Mouse (Mus musculus) CD8-positive naive resting alpha-beta T cell, adult 2 months (primary cell): ENCODE measurements around the gene Emp2.

Source experiments
- DNase-seq, 2 experiments: peaks; one replicate each; pipeline ENCODE4 v3.0.0; 2022; ENCODE audit warnings: low read depth in 2 of 2, low spot score in 2 of 2

Emp2 gene

DNA sequence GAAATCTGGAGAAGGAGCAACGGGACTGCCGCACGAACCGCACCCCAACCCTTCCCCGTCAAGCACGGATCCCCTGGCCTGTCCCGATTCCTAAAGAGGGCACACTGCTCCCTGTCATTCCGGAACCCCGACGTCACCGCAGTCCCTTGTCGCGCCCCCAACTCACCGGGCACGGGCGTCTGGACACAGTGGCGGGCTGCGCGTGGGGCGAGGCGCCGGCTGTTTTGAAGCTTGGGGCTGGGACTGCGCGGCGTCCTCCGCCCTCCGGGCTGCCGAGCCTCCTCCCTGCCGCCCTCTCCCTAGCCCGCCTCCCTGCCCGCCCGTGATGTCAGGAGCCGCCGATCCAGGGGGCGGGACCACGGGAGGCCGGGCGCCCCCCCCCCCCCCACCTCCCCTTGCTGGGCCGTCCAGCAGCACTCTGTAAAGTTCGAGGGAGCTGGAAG, at the start of gene Emp2:
Gene Emp2, minus strand, starts transcription at position 323 of the 443 bp plus-strand sequence.
- DNase-seq = no peak

DNA sequence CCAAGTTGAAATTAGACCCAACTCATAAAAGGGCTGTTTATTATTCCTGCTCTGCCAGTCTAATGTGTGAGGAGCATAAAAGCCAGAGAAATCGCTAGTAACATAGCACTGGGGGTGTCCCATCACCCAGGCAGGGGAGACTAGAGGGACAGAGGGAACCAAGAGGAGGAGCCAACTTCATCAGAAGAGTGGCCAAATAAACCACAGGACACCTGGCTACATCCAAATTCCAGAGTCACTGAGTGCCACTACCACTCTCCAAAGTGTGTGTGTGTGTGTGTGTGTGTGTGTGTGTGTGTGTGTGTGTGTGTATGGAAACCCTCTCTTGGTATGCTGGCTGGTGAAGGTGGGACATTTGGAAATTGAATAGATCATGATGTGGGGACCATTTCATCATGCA, 49.3 kb upstream of the Emp2 start:
- no peak for DNase-seq

DNA sequence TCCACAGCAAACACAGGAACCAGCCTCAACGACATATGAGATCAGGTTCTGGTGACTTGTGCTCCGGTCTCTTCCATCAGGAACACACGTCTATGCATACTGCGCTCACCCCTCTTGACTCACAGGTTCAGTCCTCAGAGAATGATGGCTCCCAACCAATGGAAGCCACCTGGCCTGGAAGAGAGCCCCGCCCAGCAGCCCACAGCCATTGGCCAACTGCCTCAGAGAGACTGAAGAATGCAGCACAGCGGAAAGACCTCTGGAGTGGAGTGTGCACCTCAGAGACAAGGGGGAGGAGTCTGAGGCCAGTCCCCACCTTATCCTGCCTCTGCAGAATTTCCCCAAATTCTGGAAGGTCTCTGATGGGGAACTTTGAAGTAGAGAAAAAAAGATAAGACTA, 45.5 kb upstream of the Emp2 start:
- no peak for DNase-seq

DNA sequence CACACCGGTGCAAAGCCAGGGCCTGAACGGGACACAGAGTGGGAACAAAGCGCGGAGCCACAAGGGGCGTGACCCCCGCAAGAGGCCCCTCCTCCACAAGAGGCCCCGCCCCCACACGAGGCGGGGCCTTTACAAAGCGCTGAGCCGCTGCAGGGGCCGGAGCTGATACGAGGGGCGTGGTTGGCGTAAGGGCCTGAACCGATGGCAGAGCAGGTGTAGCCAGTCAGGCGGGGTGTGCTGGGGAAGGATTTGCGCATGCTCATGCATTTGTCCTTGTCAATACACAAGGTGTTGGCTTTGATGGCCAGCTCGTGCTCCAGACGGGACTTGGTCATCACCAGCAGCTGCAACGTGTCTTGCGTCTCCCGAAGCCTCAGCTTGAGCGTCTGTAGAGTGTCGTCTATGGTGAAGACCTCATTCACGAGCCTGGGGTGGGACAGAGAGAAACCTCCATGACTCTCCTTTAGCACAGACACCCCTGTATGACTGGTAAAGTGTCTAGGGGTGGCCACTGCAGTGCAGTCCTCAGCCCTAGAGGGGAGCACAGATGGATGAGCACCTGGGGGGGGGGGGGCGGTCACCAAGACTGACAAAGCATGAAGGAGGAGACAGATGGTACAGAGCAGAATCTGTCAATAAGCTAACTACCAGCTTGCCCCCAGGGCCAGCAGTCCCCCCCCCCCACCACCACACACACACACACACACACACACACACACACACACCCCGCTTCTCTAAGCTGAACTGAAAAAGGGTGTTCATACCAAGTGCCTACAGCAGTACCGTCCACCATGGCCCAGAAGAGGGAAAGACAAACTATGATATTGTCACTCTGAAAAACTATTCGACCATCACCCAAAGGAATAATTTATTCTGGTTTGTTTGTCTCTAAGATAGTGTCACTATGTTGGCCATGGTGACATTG, 44.5 kb upstream of the Emp2 start:
- no peak for DNase-seq

DNA sequence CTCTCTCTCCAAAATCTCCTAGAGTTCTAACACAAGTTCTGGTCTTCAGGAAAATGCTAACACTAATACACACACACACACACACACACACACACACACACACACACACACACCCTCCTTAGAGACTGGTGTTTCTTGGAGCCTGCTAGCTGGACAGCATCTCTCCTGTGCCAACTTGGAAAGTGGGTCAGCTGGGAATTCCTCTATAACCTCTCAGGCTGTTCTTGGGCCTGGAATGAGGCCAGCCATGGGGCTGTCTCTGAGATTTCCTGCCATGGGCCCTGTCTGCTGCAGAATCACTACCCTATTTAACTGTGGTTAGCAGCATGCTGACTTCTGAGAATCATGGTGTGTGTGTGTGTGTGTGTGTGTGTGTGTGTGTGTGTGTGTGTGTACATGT, 41.2 kb upstream of the Emp2 start:
- DNase-seq = no peak

DNA sequence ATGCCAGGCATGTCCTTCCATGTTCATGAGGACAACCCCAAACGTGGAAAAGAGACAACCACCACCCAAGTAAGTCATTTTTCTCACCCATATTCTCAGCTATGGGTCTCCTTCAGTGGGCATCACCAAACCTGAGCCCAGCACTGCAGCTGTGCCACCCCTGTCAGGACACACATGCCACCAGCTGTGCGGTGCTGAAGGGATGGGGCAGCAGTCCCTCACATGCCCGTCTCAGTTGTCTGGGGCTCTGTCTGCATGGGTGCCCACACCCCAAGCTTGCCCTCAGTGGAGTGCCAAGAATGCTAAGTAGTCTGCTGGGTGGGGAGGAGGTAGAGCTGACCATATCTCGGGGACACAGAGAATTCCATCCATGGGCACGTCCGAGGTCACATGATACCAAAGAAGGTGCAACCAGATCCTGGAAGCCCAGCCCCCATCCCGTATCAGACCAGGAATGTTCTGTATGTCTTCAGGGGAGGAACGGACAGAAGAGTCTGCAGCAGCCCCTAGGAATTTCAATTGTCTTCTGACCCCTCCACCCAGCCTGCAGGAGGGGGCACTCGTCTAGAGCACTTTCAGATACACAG, 37.4 kb upstream of the Emp2 start:
- DNase-seq = no peak

DNA sequence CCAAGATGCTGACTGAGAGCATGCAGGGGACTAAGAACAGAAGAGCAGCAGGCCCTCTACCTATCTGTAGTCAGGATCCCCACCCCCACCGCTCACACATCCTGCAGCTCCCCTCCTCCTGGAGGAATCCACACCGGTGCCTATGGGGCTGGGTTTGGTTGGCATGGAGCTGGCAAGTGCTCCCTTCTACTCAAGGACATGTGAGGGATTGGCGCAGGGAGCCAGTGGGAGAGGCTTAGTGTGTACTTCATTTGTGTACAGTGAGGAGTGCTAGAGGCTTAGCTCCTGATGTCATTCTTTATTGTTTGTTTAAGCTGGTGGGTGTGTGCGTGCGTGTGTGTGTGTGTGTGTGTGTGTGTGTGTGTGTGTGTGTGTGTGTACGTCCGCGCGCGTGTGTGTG, 36.1 kb upstream of the Emp2 start:
- DNase-seq = no peak

DNA sequence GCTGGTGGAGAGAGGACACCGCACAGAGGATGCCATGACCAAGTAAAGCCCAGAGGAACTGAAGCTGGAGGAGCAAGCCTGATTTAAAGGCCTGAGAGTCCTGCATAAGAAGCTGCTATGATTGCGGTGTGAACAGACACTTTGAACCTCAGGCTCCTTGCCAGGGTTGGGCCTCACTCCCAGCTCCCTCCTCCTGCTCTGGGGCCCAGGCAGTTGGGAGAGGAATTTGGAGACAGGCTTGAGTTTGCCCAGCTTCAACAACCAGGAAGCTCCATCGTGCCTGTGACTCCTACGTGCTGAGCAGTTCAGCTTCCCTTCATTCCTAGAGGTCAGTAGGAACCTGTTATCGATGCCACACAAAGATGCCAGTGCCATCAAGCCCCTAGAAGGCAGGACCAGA, 35.7 kb upstream of the Emp2 start:
- no peak for DNase-seq

DNA sequence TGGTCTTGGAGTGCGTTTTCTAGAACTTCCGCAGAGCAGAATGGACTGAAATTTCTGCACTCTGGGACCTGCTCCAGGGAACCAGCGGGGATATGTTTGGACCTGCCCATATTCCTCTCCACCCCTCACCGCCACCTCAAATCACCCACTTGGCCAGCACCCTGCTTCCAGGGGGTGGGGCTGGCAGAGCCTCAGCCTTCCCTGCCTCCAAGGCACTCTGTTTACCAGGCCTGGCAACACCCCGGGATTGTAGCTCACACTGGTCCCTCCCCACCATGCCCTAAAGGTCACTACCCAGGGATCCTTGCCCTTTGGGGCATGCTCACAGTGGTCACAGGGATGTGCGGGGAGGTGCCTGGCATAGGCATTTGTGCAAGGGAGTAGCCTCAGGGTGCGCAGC, 33.8 kb upstream of the Emp2 start:
- no peak for DNase-seq

DNA sequence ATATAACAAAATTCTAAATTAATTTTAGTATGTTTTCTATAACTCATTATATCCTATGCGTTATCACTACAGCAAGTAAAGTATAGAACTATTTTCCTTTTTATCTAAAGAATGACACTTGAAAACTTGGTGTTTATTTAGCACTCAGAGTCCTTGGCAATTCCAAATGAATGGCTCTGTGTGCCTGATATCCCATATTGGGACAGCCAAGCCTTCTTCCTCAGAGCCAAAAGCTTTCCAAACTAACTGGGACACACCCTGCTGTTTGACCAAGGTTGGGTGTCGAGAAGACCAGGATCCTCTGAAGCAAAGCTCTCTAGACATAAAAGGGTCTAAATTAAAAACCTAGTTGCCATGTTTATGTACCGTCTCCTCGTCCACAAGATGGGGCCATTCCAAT, 27.3 kb upstream of the Emp2 start:
- no peak for DNase-seq

DNA sequence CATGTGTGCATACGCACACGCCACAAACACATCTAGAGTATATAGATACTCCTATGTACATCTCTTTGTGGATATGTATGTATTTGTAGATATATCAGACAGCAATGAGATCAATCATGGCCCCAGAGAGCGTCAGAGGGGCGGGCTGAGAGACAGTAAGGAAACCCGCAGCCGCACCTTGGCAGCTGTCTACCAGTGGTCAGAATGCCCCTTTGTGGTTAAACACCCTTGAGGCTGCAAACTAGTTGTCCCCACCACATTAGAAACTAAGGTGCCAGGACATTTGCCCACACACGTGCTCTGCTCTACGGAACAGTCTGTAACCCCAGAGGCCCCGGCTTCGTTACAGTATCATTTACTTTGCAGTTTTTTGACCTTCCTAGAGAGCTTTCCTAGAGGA, 26.2 kb upstream of the Emp2 start:
- no peak for DNase-seq

DNA sequence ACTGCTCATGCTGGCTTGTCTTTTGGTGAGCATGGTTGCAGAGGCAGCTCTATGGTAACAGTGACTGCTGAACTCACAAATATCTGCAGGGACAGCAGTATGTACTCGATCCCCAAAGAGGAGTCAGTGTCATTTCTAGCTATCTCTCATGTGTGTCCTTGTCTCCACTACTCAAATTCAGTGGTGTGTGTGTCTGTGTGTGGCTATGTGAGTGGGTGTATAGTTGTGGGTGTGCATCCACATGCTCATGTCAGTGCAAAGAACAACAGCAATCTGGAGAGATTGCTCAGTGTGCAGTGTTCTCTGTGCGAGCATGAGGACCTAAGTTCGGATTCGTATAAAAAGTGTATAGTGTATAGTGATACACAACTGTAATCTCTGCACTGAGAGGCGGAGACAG, 24.8 kb upstream of the Emp2 start:
- no peak for DNase-seq

DNA sequence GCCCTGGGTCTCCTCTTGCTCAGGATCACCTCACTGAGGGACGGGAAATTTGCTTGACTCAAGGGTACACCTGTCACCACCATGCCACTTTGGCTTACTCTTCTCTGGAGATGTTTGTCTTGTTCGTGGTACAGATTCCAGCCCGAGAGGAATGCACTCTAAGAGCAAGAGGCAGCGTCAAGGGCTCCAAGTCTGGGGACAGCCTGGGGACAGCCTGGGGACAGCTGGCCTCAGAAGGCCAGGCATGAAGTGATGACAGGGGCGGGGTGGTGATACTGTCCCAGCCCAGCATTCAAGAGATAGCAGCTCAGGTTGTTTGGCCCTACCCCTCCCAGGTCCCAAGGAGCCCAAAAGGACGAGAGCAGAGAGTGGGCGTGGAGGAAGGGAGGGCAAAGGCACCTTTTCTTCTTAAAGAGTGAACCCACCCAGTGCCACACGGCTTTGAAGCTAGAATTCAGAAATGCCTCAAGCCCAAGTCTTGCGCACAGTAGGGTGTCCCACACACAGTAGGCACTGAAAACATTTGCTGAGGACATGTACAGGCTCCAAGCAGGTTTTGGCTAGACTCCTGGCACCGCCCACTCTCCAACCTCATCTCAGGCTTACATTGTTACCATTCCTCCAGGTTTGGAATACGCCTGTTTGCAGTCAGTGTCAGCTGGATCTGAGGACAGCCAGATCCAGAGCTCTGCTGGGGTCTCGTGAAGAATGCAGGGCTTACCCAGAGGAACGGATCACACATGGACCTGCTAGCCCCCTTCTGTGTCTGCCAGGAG, 23.8 kb upstream of the Emp2 start:
- DNase-seq = no peak

DNA sequence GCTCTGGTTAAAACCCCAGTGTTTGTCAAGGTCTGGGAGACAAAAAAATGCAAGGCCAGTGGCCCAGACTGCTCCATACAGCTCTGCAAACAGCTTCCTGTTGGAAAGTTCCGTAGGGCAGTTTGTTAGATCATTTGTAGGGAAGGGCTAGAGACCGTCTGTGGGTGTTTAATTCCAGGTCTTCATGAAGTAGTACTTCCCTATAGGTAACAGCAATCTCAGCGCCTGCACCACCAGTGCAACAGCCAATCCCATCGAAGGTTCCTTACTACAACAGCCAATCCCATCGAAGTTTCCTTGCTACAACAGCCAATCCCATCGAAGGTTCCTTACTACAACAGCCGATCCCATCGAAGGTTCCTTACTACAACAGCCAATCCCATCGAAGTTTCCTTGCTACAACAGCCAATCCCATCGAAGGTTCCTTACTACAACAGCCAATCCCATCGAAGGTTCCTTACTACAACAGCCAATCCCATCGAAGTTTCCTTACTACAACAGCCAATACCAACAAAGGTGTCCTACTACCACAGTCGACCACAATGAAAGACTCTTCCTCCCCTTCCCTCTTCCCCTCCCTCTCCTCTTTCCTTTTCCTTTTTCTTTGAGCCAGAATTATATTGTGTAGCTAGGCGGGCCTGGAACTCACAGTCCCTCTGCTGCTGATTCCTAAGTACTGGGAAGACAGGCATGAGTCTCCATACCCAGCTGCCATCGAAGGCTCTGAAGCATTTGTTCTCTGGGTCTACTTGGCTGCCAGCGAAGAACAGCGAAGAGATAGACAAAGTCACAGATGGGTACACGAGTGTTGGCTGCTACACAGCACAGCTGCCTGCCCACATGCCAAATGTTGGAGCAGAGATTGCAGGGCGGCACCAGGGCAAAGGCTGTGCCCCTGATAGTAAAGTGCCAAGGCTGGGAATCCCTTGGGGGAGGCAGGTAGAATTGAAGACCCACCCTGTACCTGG, 23.0 kb upstream of the Emp2 start:
- DNase-seq = no peak

DNA sequence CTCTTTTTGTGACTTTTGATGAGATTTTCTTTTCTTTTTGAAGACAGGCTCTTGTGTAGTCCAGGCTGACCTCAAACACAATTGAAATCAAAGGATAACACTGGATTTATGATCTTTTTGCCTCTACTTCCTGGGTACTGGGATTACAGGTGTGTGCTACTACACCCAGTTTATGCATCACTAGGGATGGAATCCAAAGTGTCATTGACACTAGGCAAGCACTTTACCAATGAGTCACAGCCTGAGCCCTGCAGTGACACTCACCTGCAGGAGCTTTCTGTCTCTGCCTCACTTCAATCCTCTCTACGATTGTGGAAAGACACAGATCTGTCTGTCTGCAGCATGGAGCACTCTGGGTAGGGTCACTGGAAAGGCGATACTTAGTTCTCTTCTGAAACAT, 22.2 kb upstream of the Emp2 start:
- DNase-seq = no peak

DNA sequence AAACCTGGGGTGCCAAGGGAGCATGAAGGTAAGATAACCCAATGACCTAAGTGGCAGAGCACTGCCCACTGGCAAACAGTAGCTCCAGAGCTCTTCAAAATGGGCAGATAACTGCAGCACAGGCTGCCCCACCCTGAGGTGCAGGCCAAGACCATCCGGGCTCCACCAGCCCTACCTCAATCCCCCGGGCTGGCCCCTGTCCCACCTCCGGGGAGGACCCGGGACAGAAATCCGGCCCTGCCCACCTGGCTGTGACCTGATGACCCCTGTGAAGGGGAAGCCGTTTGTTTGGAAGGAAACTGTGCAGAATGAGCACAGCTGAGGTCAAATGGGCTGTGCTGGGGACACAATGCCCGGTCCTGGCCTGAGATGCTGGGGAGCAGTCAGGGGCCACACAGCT, 19.0 kb upstream of the Emp2 start:
- DNase-seq = no peak

DNA sequence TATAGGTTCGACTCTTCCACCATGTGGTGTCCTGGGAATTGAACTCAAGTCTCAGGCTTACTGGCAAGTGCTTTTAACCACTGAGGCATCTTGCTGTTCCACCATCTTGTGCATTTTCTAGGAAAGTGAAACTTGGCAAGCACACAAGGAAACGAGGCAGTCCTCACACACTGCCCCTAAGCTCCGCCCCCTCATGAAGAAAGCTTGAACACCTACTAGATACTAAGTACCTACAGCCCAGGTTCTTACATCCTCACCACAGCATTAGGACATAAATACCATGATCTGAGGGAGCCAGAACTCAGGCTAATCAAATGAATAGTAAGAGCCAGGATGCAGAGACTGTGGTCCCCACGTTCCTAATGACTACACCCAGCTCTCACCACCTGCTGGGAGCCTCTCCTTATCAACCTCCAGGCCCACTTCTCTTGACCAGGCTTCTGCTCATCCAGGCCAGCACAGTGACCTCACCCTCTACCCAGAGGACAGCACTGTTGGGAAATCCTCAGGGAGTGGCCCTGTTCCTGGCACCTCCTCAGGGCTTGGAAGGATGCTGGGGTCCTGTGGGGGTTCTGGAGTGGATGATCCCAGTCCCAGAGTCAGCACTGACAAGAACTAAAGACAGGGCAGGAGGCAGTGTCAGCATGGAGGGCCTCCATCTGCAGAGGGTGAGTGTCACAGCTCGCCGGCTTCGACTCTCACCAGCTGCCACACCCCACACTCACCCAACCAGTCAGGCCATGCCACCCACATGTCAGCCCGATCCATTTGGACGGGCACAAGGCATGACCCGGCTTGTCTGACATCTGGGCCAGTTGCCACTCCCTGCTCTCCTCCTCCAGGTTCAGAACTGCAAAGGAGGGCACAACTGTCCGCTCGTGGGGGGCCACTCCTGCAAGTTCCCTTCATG, 17.1 kb upstream of the Emp2 start:
- DNase-seq = no peak

DNA sequence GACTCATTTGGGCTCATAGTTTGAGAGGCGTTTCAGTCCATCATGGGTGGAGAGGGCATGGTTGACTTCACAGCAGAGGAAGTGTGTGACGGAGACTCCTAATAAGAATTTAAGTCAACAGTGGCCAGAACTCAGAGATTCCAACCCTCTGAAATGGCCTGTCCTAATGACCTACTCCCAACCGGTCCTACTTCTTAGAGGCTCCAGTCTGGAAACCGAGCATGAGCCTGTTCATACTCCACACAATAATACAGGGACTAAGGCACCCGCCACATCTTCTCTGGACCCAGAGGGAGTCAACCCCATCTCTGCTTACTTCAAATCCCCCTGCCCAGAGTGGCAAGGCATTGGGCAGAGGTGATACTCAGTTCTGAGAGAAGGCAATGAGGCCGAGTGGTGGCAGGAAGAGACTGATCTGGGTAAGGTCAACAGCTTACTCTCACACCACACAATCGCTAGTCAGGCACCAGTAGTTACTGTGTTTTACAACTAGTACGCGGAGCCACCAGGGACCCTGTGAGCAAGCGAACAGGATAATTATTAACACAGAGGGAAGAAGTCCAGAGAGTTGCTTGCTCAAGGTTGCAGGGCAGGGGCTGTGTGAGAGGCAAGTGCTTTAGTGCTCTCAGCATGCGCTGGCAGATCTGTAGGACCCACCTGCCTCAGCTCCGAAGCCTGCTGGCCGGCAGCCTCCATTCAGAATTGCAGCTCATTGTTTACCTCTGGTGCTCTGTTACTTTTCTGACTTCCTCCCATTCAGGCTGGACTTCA, 14.0 kb upstream of the Emp2 start:
- no peak for DNase-seq

DNA sequence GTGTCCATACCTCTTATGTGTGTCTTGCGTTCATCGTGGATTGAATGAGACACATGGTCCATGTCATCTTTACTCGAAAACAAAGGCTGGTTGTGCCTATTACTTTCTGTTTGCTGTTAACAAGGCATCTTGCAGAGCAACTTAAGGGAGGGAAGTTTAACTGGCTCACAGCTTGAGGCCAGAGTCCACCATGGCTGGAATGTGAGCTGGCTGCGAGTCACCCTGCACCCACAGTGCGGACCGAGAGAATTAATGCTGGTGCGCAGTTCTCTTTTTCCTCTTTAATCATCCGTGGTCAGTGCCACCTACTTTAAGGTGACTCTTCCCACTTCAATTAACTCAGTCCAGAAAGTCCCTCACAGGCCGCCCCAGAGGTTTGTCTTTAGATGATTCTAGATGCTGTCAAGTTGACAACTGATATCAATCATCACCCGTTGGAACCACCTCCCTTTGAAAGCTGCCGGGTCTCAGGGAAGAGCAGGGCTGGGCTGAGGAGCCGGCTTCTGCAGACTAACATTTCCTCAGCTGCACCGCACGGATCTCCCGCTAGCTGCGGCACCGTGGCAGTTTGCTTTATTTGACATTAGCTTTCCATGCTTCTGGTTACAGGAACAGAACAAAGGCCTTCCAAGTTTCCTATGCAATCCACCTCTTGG, 6.3 kb upstream of the Emp2 start:
- no peak for DNase-seq
